Mouse (Mus musculus): ENCODE data around the gene Izumo1. TPM values are rescaled to one million over a fixed set of nuclear protein-coding genes. Genes with fewer than 3 reads are reported as not detected.
A peak's percentile ranks its signal among the peaks of the same experiment; 100 is the strongest.

The Izumo1 gene
- 0.10 TPM in 1 of 2 replicates, not detected in the other for polyA plus RNA-seq (2015; fragmentation: Nextera tagmentation; extraction: Ambion mirVana)

GRCm38 (mm10) chr7:45621443-45621842 is at the start of gene Izumo1:
Izumo1 (plus strand) TSS chr7:45621811.
- no peak for ATAC-seq (ENCODE audit: low read depth)
- Histone ChIP-seq H3K4me2 (no peak within 1 kb of the TSS), H3K4me3 (no peak within 1 kb of the TSS), H3K36me3 (no peaks in the 10 kb centered on the region), H3K9ac (no peak within 1 kb of the TSS), H3K4me1 (replicated peaks) (peaks cover 8% of the 10 kb centered on the region; the same call in 1 of the 2 replicates), H3K27ac (replicated peaks) (no peak within 1 kb of the TSS), H3K9me3 (no peaks in the 10 kb centered on the region), H3K27me3 (peaks cover 35% of the 10 kb centered on the region)
- WGBS: 36% methylated on average over 9 of the region's 9 CpGs

DNA sequence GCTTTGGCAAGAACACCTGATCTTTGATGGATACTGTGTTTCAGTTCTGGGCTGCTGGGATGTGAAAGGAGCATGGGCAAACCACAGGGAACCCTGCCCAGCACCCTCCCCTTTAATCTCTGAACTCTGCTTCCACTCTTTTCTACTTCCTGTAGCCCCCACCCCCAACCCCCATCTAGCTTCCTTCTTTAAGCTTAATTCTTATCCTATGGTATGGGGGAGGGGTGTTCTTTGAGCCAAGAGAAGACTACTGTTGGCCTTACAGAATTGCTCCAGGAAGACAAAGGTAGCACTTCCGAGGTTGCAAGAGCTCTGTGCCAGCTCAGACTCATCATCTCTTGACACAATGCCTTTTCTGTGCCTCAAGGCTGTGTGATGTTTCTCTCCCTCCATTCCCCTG is 49.6 kb upstream of the Izumo1 start:
- 56% methylated on average over 1 of the region's 1 CpGs for WGBS
- no peak overlapping the region for H3K9ac ChIP-seq

DNA sequence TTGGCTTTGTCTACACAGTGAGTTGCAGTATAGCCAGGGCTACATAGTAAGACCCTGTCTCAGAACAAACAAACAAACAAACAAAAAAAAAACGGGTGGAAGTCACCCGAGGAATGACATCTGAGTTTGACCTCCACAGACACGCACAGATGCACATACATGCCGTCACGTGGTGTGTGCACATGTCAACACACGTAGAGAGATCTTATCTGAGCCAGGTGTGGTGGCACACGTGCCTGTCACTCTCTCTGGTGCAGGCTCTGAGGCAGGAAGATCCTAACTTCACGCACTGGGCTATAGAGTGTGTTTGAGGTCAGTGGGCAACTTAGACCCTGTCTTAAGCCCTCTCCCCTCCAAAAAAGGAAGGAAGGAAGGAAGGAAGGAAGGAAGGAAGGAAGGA is 47.7 kb upstream of the Izumo1 start:
- 86% methylated on average over 8 of the region's 8 CpGs for WGBS
- H3K4me3 ChIP-seq: no peak overlapping the region
- no peak for ATAC-seq (ENCODE audit: low read depth)
- no peak overlapping the region for H3K27ac ChIP-seq (replicated peaks)
- no peaks in the 10 kb centered on the region for H3K27me3 ChIP-seq
- peaks cover 19% of the 10 kb centered on the region for H3K4me1 ChIP-seq (replicated peaks)
- no peak overlapping the region for H3K4me2 ChIP-seq
- H3K36me3 ChIP-seq: peaks cover 19% of the 10 kb centered on the region
- H3K9ac ChIP-seq: no peak overlapping the region
- no peaks in the 10 kb centered on the region for H3K9me3 ChIP-seq

More for the DNA sequence above, 49.6 kb upstream of the Izumo1 start:
- Histone ChIP-seq H3K36me3 (peaks cover 14% of the 10 kb centered on the region), H3K27ac (replicated peaks) (no peak overlapping the region), H3K4me2 (0 out of 2 replicates have a peak overlapping the region, but pooled peaks have one; percentile 70), H3K4me1 (replicated peaks) (peaks cover 35% of the 10 kb centered on the region), H3K27me3 (no peaks in the 10 kb centered on the region), H3K4me3 (no peak overlapping the region), H3K9me3 (no peaks in the 10 kb centered on the region)
- ATAC-seq (ENCODE audit: low read depth): no peak

- Histone ChIP-seq H3K36me3 (peaks cover 19% of the 10 kb centered on the region), H3K4me3 (no peak overlapping the region), H3K27me3 (no peaks in the 10 kb centered on the region), H3K4me2 (no peak overlapping the region), H3K9me3 (no peaks in the 10 kb centered on the region), H3K27ac (replicated peaks) (no peak overlapping the region), H3K4me1 (replicated peaks) (peaks cover 17% of the 10 kb centered on the region), H3K9ac (0 out of 2 replicates have a peak overlapping the region, but pooled peaks have one; percentile 26)
- ATAC-seq (ENCODE audit: low read depth): no peak
- 86% methylated on average over 15 of the region's 15 CpGs for WGBS
These were observed 46.9 kb upstream of the Izumo1 start for GRCm38 (mm10) chr7:45574472-45575379.

GRCm38 (mm10) chr7:45585923-45586322 is 35.7 kb upstream of the Izumo1 start:
- Histone ChIP-seq H3K9ac (no peak overlapping the region), H3K36me3 (peaks cover 32% of the 10 kb centered on the region), H3K9me3 (no peaks in the 10 kb centered on the region), H3K27me3 (no peaks in the 10 kb centered on the region), H3K27ac (replicated peaks) (no peak overlapping the region), H3K4me2 (no peak overlapping the region), H3K4me1 (replicated peaks) (peaks cover 4% of the 10 kb centered on the region; the same call in 1 of the 2 replicates), H3K4me3 (no peak overlapping the region)
- no peak for ATAC-seq (ENCODE audit: low read depth)
- 91% methylated on average over 6 of the region's 6 CpGs for WGBS

GRCm38 (mm10) chr7:45587631-45588592 is 33.7 kb upstream of the Izumo1 start:
- peaks cover 4% of the 10 kb centered on the region; the same call in 1 of the 2 replicates for H3K4me1 ChIP-seq (replicated peaks)
- H3K27me3 ChIP-seq: no peaks in the 10 kb centered on the region
- peaks cover 21% of the 10 kb centered on the region for H3K36me3 ChIP-seq
- no peak for ATAC-seq (ENCODE audit: low read depth)
- no peak overlapping the region for H3K4me3 ChIP-seq
- no peak overlapping the region for H3K9ac ChIP-seq
- H3K9me3 ChIP-seq: no peaks in the 10 kb centered on the region
- H3K4me2 ChIP-seq: no peak overlapping the region
- H3K27ac ChIP-seq (replicated peaks): no peak overlapping the region
- 92% methylated on average over 23 of the region's 23 CpGs for WGBS

DNA sequence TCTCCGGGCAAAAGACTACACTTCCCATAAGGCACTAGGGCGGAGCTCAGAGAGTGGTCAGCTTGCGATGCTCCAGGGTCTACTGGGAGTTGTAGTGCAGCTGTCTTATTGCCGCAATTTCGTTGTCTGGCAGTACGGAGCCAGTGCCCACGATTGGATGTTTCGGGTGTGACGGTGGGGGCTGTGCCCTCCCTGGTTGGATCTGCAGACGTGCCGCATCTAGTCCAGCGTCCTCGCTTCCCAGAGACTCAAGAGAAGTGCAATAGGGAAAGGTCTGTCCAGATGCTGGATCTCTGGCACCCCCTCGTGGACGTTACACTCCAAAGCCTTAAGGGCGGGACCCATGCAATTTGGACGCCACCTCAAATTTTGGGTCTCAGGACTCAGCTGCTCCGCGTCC is 32.4 kb upstream of the Izumo1 start:
- Histone ChIP-seq H3K9me3 (no peaks in the 10 kb centered on the region), H3K4me2 (peak overlapping the region; percentile 62), H3K36me3 (peaks cover 18% of the 10 kb centered on the region), H3K27me3 (no peaks in the 10 kb centered on the region), H3K9ac (peak overlapping the region; percentile 67), H3K4me3 (peak overlapping the region; percentile 39), H3K27ac (replicated peaks) (peak overlapping the region; percentile 68), H3K4me1 (replicated peaks) (peaks cover 4% of the 10 kb centered on the region; the same call in 1 of the 2 replicates)
- peak; percentile 99 for ATAC-seq (ENCODE audit: low read depth)
- 5% methylated on average over 19 of the region's 19 CpGs for WGBS

GRCm38 (mm10) chr7:45589898-45590297 is 31.7 kb upstream of the Izumo1 start:
- 93% methylated on average over 5 of the region's 5 CpGs for WGBS
- Histone ChIP-seq H3K36me3 (peaks cover 13% of the 10 kb centered on the region), H3K27ac (replicated peaks) (peak overlapping the region; percentile 68; the same call in 1 of the 2 replicates), H3K9me3 (no peaks in the 10 kb centered on the region), H3K27me3 (no peaks in the 10 kb centered on the region), H3K4me3 (no peak overlapping the region), H3K9ac (no peak overlapping the region), H3K4me2 (no peak overlapping the region), H3K4me1 (replicated peaks) (peaks cover 4% of the 10 kb centered on the region; the same call in 1 of the 2 replicates)
- ATAC-seq (ENCODE audit: low read depth): no peak

GRCm38 (mm10) chr7:45590874-45591273 is 30.7 kb upstream of the Izumo1 start:
- no peak overlapping the region for H3K4me3 ChIP-seq
- WGBS: 69% methylated on average over 3 of the region's 3 CpGs

GRCm38 (mm10) chr7:45591880-45592279 is 29.7 kb upstream of the Izumo1 start:
- peaks cover 4% of the 10 kb centered on the region; the same call in 1 of the 2 replicates for H3K4me1 ChIP-seq (replicated peaks)

More at GRCm38 (mm10) chr7:45590874-45591273, 30.7 kb upstream of the Izumo1 start:
- no peak overlapping the region for H3K27ac ChIP-seq (replicated peaks)
- H3K4me1 ChIP-seq (replicated peaks): peaks cover 4% of the 10 kb centered on the region; the same call in 1 of the 2 replicates
- no peaks in the 10 kb centered on the region for H3K9me3 ChIP-seq
- peaks cover 4% of the 10 kb centered on the region for H3K36me3 ChIP-seq
- no peak overlapping the region for H3K9ac ChIP-seq
- no peak for ATAC-seq (ENCODE audit: low read depth)
- no peak overlapping the region for H3K4me2 ChIP-seq
- H3K27me3 ChIP-seq: no peaks in the 10 kb centered on the region

GRCm38 (mm10) chr7:45593118-45593815 is 28.3 kb upstream of the Izumo1 start:
- no peaks in the 10 kb centered on the region for H3K9me3 ChIP-seq
- H3K27ac ChIP-seq (replicated peaks): no peak overlapping the region
- H3K4me3 ChIP-seq: no peak overlapping the region
- no peaks in the 10 kb centered on the region for H3K27me3 ChIP-seq
- no peak overlapping the region for H3K4me2 ChIP-seq
- ATAC-seq (ENCODE audit: low read depth): no peak
- 27% methylated on average over 10 of the region's 10 CpGs for WGBS
- H3K4me1 ChIP-seq (replicated peaks): peaks cover 4% of the 10 kb centered on the region; the same call in 1 of the 2 replicates
- H3K36me3 ChIP-seq: no peaks in the 10 kb centered on the region
- no peak overlapping the region for H3K9ac ChIP-seq

More at GRCm38 (mm10) chr7:45591880-45592279, 29.7 kb upstream of the Izumo1 start:
- 80% methylated on average over 7 of the region's 7 CpGs for WGBS
- H3K4me2 ChIP-seq: no peak overlapping the region
- no peak for ATAC-seq (ENCODE audit: low read depth)
- no peaks in the 10 kb centered on the region for H3K36me3 ChIP-seq
- no peak overlapping the region for H3K9ac ChIP-seq
- no peak overlapping the region for H3K27ac ChIP-seq (replicated peaks)
- no peaks in the 10 kb centered on the region for H3K9me3 ChIP-seq
- H3K27me3 ChIP-seq: no peaks in the 10 kb centered on the region
- H3K4me3 ChIP-seq: no peak overlapping the region
